Mouse (Mus musculus): ENCODE results near the gene Zfp518b.

Zfp518b gene

GRCm38 (mm10) chr5:38684164-38684911 is at the start of gene Zfp518b:
Gene Zfp518b, minus strand, starts transcription at chr5:38684826.
- DNase-seq (ENCODE audit: low spot score) = peak; percentile 84

- no peak for DNase-seq (ENCODE audit: low spot score)
These were observed 24.4 kb upstream of the Zfp518b start for GRCm38 (mm10) chr5:38708940-38709581.

- DNase-seq (ENCODE audit: low spot score) = no peak
These were observed 22.9 kb upstream of the Zfp518b start for GRCm38 (mm10) chr5:38707364-38708075.

GRCm38 (mm10) chr5:38702941-38703340 is 18.3 kb upstream of the Zfp518b start:
- no peak for DNase-seq (ENCODE audit: low spot score)

- DNase-seq (ENCODE audit: low spot score) = no peak
These were observed 17.5 kb upstream of the Zfp518b start for GRCm38 (mm10) chr5:38702091-38702490.

GRCm38 (mm10) chr5:38698466-38698865 is 13.8 kb upstream of the Zfp518b start:
- DNase-seq (ENCODE audit: low spot score) = no peak

GRCm38 (mm10) chr5:38698046-38698445 is 13.4 kb upstream of the Zfp518b start:
- DNase-seq (ENCODE audit: low spot score) = no peak

GRCm38 (mm10) chr5:38696616-38697375 is 12.2 kb upstream of the Zfp518b start:
- DNase-seq (ENCODE audit: low spot score) = no peak

GRCm38 (mm10) chr5:38692859-38693258 is 8.2 kb upstream of the Zfp518b start:
- no peak for DNase-seq (ENCODE audit: low spot score)

GRCm38 (mm10) chr5:38689186-38689585 is 4.6 kb upstream of the Zfp518b start:
- DNase-seq (ENCODE audit: low spot score) = no peak

- no peak for DNase-seq (ENCODE audit: low spot score)
These were observed 3.1 kb upstream of the Zfp518b start for GRCm38 (mm10) chr5:38687694-38688093.

GRCm38 (mm10) chr5:38658836-38659235 is 25.8 kb downstream of the Zfp518b start:
- DNase-seq (ENCODE audit: low spot score) = no peak

GRCm38 (mm10) chr5:38656204-38656603 is 28.4 kb downstream of the Zfp518b start:
- no peak for DNase-seq (ENCODE audit: low spot score)

GRCm38 (mm10) chr5:38655421-38655928 is 29.2 kb downstream of the Zfp518b start:
- DNase-seq (ENCODE audit: low spot score) = no peak

GRCm38 (mm10) chr5:38654571-38654970 is 30.1 kb downstream of the Zfp518b start:
- DNase-seq (ENCODE audit: low spot score) = no peak

GRCm38 (mm10) chr5:38653101-38653500 is 31.5 kb downstream of the Zfp518b start:
- no peak for DNase-seq (ENCODE audit: low spot score)

- DNase-seq (ENCODE audit: low spot score) = no peak
These were observed 33.2 kb downstream of the Zfp518b start for GRCm38 (mm10) chr5:38651455-38651854.

- DNase-seq (ENCODE audit: low spot score) = no peak
These were observed 43.1 kb downstream of the Zfp518b start for GRCm38 (mm10) chr5:38641526-38641925.

GRCm38 (mm10) chr5:38636301-38636749 is 48.3 kb downstream of the Zfp518b start:
- no peak for DNase-seq (ENCODE audit: low spot score)

- DNase-seq (ENCODE audit: low spot score) = no peak
These were observed 48.9 kb downstream of the Zfp518b start for GRCm38 (mm10) chr5:38635696-38636095.

GRCm38 (mm10) chr5:38634321-38635164 is 50.1 kb downstream of the Zfp518b start:
- DNase-seq (ENCODE audit: low spot score) = no peak

All from ovary, postnatal 36 days (tissue).